Mouse (Mus musculus): ENCODE data around the gene Ccne1. TPM values are rescaled to one million over a fixed set of nuclear protein-coding genes. Genes with fewer than 3 reads are reported as not detected.

Gene Ccne1
- total RNA-seq, 2 experiments from 2014 or later = 130 to 164 TPM

- ATAC-seq (replicated peaks; ENCODE audit: low FRiP score, low TSS enrichment, poor library complexity, severe bottlenecking) = peak; percentile 97
These were observed 46.0 kb downstream of the Ccne1 start for GRCm38 (mm10) chr7:38061060-38061970.

GRCm38 (mm10) chr7:38059636-38060330, 47.6 kb downstream of the Ccne1 start:
- no peak for ATAC-seq (replicated peaks; ENCODE audit: low FRiP score, low TSS enrichment, poor library complexity, severe bottlenecking)

- ATAC-seq (replicated peaks; ENCODE audit: low FRiP score, low TSS enrichment, poor library complexity, severe bottlenecking) = no peak
These were observed 48.2 kb downstream of the Ccne1 start for GRCm38 (mm10) chr7:38059096-38059495.

- no peak for ATAC-seq (replicated peaks; ENCODE audit: low FRiP score, low TSS enrichment, poor library complexity, severe bottlenecking)
These were observed 51.3 kb downstream of the Ccne1 start for GRCm38 (mm10) chr7:38055996-38056395.

GRCm38 (mm10) chr7:38054246-38054645, 53.1 kb downstream of the Ccne1 start:
- ATAC-seq (replicated peaks; ENCODE audit: low FRiP score, low TSS enrichment, poor library complexity, severe bottlenecking) = no peak

Other genes with a start within 250 kb of the Ccne1 start
- 45.5 and 75.1 TPM in 2 replicates for gene Uri1, start 84.0 kb downstream of the Ccne1 start, total RNA-seq (2014; fragmentation: Nextera tagmentation)
- gene Uri1, start 84.0 kb downstream of the Ccne1 start, total RNA-seq (2017) = 72.2 and 75.2 TPM in 2 replicates
- gene 1600014C10Rik, start 75.7 kb upstream of the Ccne1 start, total RNA-seq (2014; fragmentation: Nextera tagmentation) = 8.6 and 9.2 TPM in 2 replicates
- 4.9 and 9.2 TPM in 2 replicates for gene 1600014C10Rik, start 75.7 kb upstream of the Ccne1 start, total RNA-seq (2017)
- 1.0 TPM in 1 of 2 replicates, not detected in the other for gene Plekhf1, start 120.5 kb upstream of the Ccne1 start, total RNA-seq (2014; fragmentation: Nextera tagmentation)
- gene Plekhf1, start 120.5 kb upstream of the Ccne1 start, total RNA-seq (2017) = 0.38 and 0.42 TPM in 2 replicates
- 25.7 and 42.9 TPM in 2 replicates for gene Pop4, start 163.9 kb upstream of the Ccne1 start, total RNA-seq (2014; fragmentation: Nextera tagmentation)
- gene Pop4, start 163.9 kb upstream of the Ccne1 start, total RNA-seq (2017) = 50.6 and 65.2 TPM in 2 replicates

Data from megakaryocyte-erythroid progenitor cell, adult 5-6 weeks (primary cell).